Mouse (Mus musculus) urinary bladder, postnatal 4 days (tissue): Measurements from ENCODE around the gene Olfr610.
"Not testable (repeated sequence)": the region's sequence is repeated elsewhere in the genome, so short reads cannot be mapped to it uniquely, and the experiment has no call there.

Source experiments
- DNase-seq, 2 experiments: peaks; one replicate each; pipeline ENCODE4 v3.0.0; 2021 to 2022; ENCODE audit warnings: low spot score in 2 of 2

Gene Olfr610

GRCm38 (mm10) chr7:103512022-103512421, at the start of gene Olfr610:
Olfr610 (minus strand) TSS chr7:103512122.
- no peak for DNase-seq

GRCm38 (mm10) chr7:103555779-103556178, 43.9 kb upstream of the Olfr610 start, which contains the start of gene Olfr615:
Olfr615 (plus strand) TSS chr7:103556079.
- DNase-seq = no peak

GRCm38 (mm10) chr7:103547774-103548173, 35.9 kb upstream of the Olfr610 start, which contains the start of gene Olfr613:
Olfr613 (plus strand) TSS chr7:103548074.
- no peak for DNase-seq

GRCm38 (mm10) chr7:103542617-103543016, 30.7 kb upstream of the Olfr610 start, which contains the start of gene Olfr612:
Olfr612 (minus strand) TSS chr7:103542717.
- not testable (repeated sequence) for DNase-seq

GRCm38 (mm10) chr7:103520746-103521145, 8.8 kb upstream of the Olfr610 start, which contains the start of gene Olfr611:
Olfr611 (minus strand) TSS chr7:103520846.
- DNase-seq = not testable (repeated sequence)

GRCm38 (mm10) chr7:103497962-103498361, 14.0 kb downstream of the Olfr610 start, which contains the start of gene Olfr609:
Olfr609 (minus strand) TSS chr7:103498062.
- DNase-seq = no peak

GRCm38 (mm10) chr7:103477106-103477505, 34.8 kb downstream of the Olfr610 start:
- not testable (repeated sequence) for DNase-seq

GRCm38 (mm10) chr7:103469577-103469976, 42.3 kb downstream of the Olfr610 start, which contains the start of gene Olfr608:
Olfr608 (plus strand) TSS chr7:103469877.
- DNase-seq = no peak

- DNase-seq = no peak
Observed at GRCm38 (mm10) chr7:103460590-103460989, 51.3 kb downstream of the Olfr610 start.
